Mouse (Mus musculus) mesoderm, embryonic 11.5 days (tissue): ENCODE measurements around the gene Cp.
"Not testable (repeated sequence)": the region's sequence is repeated elsewhere in the genome, so short reads cannot be mapped to it uniquely, and the experiment has no call there.

ENCODE experiments used
- DNase-seq: peaks from one replicate; pipeline ENCODE4 v3.0.0-alpha.2; 2012; ENCODE audit warnings: low read depth, low spot score

Gene Cp

DNA sequence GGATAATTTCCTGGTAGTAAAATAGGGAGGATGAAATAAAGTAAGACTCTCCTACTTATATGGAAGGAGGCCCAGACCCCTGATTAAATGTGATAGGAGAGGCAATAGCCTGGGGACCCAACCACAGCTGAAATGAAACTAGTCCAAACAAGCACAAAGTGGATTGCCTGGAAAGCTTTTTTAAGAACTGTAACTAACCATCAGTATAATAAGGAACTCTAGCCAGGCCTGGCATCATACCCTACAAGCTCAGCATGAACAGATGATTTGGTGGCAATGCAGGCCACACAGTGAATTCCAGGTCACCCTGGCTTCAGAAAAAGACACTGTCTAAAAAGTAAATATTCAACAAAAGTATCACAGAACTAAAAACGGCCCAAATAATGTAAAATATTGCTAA lies 48.8 kb downstream of the Cp start:
- DNase-seq: no peak

DNA sequence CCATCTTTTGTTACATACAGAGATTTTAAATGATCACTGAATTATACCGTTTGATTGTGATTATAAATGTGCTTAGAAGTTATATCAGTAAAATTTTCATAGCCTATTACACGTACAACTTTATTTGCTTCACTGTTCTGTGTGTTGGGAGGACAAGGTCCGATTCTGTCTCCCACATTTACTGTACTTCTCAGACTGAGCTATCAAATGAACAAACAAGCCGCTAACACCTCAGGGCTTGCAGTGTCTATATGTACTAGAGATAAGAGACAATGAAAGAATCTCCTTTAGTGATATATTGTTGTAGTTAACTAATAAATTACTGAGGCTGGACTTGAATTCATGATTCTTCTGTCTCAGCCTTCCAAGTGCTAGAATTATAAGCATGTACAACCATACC lies 50.4 kb downstream of the Cp start:
- no peak for DNase-seq

- DNase-seq: no peak
Observed at GRCm38 (mm10) chr3:20007759-20008158, 50.9 kb downstream of the Cp start.

- no peak for DNase-seq
Observed at GRCm38 (mm10) chr3:20010464-20010863, 53.6 kb downstream of the Cp start.

GRCm38 (mm10) chr3:20010905-20011304 lies 54.1 kb downstream of the Cp start:
- DNase-seq: peak; percentile 31

DNA sequence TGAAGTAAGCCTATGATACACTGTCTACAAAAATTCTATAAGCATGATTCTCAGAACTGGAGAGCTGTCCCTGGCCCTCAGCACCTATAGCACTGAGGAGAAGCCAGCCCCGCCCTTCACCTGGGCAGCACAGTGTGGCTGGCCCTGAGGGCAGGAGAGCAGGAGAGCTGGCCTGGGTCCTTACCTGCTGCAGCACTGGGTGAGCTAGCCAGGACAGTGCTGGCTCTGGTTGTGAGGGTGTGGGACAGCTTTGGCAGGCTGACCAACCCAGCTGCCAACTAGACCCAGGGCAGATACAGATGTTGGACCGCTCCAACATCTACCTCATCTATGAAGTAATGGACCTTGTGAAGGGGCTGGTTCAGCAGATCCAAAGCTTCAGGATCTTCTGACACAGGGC lies 57.6 kb downstream of the Cp start:
- no peak for DNase-seq

DNA sequence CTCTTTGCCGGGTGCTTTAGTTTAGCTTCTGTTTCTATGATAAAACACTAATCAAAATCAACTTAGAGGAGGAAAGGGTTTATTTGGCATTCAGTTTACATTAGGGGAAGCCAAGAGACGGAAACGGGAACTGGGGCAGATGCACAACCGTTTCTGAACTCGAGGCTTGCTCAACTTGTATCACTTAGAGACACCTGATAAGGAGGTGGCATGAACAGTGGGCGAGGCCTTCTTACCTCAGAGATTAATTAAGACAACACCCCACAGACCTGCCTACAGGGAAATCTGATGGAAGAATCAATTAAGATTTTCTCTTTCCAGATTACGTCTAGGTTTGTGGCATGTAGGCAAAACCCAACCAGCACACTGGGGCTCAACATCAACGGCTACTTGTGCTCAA lies 61.2 kb downstream of the Cp start:
- DNase-seq: no peak

DNA sequence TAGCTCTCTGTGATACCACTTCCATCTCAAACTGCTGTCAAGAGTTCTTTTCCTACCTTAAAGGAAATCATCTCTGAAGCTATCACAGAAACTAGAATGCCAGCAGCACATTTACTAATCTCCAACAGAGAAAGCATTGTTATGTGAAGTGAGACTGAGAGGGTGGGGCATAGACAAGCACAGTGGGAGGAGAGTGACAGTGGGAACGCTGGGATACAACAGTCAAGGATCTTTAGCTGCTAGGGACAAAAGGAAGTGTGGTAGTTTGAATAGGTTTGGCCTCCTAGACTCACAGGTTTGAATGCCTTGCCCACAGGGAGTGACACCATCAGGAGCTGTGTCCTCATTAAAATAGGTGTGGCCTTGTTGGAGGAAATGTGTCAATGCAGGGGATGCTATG lies 67.0 kb downstream of the Cp start:
- no peak for DNase-seq

DNA sequence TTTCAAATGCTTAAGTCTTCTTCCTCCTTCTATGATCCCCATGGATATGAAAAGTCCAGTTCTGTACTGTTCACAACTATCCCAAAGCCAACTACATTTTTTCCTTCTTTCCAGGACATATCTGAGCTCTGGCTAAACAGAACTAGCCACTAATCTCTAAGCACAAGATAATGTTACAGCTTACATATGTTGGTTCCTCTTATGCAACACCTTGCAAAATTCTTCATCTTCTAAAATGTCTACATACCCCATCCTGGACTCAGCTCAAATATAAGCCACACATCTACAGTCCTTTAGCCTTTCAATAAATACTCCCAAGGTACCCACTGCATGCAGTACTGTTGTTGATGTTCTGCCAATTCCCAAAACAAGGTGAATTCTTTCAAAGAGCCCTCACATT lies 69.6 kb downstream of the Cp start:
- DNase-seq: no peak

DNA sequence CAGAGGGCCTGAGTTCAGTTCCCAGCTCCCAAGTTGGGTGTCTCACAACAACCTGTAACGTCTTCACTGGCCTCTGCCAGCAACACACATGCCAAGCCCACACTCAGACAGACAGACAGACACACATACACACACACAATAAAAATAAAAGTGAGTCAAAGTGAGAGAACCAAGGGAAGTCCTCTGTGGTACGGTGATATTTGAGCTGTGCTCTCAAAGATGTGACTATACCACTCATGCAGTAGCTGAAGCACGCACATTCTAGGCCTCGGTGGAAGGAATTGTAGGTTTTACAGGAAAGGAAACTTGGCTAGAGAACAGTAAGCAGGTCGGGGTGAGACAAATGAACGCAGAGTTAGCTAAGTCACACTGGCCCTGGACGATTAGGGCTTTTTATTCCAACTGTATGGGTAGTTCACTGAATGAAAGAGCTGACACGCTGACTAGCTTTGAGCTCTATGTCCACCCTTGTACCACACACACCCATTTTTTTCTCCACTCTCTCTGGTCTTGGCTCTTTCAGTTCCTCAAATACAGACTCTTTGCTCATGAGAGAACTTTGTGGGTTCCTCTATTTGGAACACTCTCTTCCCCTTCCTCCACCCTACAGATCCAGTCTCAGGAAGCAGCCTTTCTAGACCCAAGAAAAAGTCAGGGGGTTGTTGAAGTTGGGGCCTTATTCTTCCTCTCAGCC lies 70.3 kb downstream of the Cp start:
- no peak for DNase-seq

DNA sequence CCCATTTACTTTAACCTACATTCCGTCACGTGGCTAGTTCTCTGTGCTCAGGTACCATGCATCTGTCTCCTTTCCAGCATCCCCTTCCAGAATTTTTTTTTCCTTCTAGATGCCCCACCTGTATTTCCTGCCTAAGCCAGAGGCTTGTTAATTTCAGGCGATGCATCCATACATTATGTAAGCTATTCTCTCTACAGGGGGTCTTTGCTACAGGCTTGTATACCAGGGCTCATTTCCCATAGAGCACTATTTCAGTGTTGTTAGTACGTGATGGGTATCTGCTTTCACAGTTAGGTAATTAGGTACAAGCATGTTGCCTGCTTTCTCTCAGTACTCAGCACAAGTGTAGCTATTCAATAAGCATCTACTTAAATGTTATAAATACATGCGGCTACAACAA lies 70.9 kb downstream of the Cp start:
- no peak for DNase-seq

DNA sequence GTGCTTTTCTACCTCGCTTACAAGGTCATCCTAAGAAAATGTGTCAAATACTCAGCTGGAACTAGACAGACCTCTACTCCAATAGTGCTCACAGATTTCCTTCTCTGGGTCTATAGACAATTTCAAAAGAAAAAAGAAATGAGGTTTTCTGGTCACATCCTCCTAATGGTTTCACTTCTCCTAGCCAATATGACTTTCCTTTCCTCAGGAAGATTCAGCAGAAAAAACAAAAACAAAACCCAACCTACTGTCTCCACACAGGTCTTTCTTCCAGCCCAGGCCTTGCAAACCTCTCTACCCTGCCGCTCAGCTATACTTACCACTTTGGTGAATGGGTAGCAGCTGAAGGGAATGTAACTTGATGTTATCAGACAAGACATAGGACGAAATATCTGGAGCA lies 71.8 kb downstream of the Cp start:
- no peak for DNase-seq

- no peak for DNase-seq
Observed at GRCm38 (mm10) chr3:20030807-20031206, 74.0 kb downstream of the Cp start.

DNA sequence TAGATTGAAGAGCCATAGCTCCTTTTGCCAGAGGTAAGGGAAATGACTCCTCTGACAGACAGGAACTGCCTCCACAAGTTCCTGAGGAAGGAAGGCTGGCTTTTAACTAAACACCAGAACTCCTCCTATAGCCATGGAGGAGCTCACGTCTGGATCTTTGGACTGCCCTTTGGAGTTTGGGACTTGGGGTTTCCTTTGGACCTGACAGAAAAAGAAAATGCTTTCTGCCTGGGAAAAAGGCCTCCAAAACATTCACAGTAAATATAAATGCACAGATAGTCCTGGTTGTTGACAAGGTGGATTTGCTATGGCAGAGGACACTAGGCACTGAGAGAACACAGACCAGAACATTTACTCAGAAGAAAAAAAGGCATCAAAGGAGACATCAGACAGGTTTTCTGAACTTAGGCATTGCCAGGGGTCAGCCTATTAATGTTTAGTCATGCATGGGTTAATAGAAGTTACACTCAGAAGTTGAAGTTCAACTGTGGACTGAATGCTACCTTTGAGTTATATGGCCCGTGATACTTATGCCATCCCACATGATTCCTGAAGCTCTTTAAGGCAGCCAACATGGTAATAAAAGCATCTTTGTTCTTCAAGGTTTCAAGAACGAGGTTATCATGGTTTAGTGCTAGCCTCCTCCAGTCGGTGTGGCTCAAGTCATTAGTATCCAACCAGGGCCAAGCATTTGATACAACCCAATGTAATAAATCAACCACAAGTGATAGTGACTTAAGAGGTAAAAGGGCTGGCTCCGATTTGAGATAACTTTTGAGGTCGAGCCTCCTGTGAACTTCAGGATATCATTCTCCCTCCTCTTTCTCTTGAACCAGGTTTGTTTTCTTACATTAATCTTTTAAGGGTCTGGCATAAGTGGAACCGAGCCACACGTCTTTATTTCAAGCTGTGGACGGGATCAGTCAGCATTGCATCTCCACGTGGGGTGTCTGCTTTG lies 77.2 kb downstream of the Cp start:
- DNase-seq: no peak

DNA sequence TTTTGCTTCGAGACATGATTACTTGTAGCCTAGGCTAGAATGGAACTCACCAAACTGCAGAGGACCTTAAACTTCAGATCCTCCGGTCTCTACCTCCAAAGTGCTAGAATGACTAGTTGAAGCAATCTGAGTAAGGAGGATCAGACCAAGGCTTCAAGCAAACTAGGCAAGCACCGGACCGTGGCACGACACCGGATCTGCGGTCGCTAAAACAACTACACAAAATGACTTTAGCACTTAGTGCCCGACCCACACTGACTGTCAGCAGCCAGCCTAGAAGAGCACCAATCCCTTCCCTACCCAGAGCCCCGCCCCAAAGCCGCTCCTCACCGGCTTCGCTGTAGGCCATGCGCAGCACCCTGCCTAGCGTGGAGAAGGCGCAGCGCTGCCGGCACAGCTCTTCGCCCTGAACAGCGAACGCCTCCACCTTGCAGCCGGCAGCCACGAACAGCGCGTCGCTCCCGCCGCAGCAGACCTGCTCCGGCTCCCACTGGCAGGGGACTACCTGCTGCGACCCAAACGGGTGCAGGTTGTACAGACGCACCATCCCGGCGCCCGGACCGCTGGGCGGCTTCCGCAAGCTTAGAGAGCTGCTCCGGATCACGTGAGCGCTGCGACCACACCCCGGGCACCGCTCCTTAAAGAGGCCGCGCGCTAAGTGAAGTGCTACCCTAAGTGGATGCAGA lies 78.0 kb downstream of the Cp start, which contains the start of gene Hps3:
TSS of gene Hps3 (minus strand) at position 597 of the 686 bp plus-strand sequence.
- peak; percentile 81 for DNase-seq

- DNase-seq: no peak
Observed at GRCm38 (mm10) chr3:20036069-20036468, 79.2 kb downstream of the Cp start.

DNA sequence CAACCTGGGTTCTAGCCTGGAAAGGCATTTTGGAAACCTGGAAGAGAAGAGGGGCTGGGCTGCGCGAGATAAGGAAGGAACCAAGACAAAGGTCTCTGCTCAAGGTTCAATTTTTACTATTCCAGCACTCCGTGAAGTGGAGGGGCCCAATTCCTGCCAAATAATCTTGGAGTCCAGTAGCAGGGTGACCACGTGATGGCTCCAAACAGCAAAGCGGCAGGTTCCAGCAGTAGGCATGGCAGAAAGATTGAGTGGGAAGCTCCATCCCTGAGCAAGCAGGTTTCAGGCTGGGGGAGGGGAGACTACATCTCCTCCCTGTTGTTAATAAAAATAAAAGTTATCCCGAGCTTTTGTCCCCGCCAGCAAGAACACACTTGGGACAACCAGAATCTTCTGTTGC lies 84.6 kb downstream of the Cp start:
- DNase-seq: not testable (repeated sequence)

DNA sequence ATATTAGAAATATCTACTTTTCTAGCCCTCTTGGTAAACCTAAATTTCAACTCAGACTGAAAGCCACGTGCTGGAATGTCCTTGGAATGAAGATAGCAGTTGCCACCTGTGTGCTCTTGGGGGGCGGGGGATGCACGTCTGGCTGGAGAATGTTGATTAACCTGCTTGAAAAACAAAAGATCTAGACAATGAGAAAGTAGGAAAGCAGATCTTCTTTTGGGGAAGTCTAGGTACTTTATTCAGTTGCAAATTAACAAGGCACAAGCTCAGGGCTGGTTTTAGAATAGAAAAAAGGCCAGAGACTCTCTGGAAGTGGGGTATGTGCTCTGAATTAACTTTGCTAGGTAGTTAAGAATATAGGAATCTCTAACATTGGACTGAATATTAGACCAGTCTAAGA lies 87.9 kb downstream of the Cp start:
- not testable (repeated sequence) for DNase-seq

DNA sequence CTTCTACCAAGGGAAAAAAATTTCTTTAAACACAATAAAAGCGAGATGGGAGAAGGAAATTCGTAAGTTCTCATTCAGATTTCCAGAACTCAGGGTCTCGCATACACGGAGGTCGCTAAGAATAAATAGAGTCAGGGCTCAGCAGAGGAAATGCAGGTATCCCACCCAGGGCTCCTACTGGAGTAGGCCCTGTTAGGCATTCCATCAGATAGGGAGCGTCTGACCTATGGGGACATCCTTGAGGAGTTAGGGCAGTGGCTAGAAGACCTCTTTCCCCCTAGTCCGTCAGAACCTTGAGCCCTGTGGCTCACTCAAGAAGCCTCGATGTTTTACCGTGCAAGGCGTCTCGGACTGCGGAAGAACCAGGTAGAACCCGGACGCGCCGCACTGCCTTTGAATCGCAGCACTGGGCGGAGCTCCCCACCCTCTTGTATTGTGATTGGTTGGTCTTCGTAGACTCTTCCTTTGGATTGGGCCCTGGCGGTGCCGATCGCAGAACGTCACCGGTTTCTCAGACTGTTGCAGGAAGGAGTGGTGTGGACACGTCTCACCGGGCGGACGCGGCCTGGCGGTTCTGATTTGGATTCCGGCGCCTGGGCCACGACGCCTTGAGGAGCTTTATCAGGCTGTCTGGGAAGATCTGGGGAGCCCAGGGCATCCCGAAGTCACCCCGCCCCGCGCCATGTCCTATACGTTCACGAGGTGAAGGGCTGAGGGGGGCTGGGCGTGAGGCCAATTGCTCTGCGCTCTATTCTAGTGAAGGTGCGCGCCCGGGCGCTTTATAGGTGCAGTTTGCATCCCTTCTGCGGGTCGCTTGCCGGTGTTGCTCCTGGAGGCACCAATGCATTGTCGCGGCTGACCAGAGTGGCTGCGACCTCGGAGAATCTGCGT lies 100.7 kb downstream of the Cp start, which contains the start of gene Hltf:
TSS of gene Hltf (plus strand) at position 506 of the 891 bp plus-strand sequence.
- DNase-seq: peak; percentile 95

GRCm38 (mm10) chr3:20058197-20058541 lies 101.3 kb downstream of the Cp start:
- DNase-seq: no peak
